In the genomic region with DNA sequence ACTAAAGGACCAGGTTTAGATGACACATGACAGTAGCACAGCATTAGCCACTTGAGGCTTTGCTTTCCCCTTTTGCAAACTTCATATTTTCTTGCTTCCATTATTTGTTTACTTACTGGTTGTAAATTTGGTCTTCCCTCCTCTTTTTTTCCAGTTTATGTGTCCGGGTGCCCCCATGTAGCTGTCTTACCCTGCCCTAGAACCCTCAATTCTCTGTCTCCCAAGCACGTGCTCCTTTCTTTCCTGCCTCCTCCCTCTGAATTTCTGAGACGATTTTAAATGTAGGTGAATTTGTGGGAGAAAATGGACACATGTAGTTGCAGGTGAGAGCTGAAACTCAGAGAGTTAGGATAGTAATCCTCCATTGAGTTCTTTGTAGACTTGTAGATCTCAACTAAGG, we compare ENCODE assay signal across 9 mouse cellular contexts. TPM values are rescaled to one million over a fixed set of nuclear protein-coding genes. Genes with fewer than 3 reads are reported as not detected.
DNase-seq lines count a peak whose midpoint lies in the region; ATAC-seq and TF ChIP-seq lines count a peak whose summit lies in the region.
"Had no signal": no experiment of that assay in that cellular context is flagged by ENCODE, and none has a peak within 500 bp of the region (broad histone marks: within the 10 kb centered on the region; RNA-seq: fewer than 3 reads in every experiment).

No protein-coding gene starts in this region.

- no peaks in the 10 kb centered on the region for H3K9me3 ChIP-seq in hindbrain, embryonic 14.5 days (ENCODE audit: control insufficient read depth, low read length)
- no peaks in the 10 kb centered on the region for H3K9me3 ChIP-seq in midbrain, embryonic 12.5 days

- peaks cover 1% of the 10 kb centered on the region; the same call in 1 of the 2 replicates for H3K36me3 ChIP-seq in kidney, adult 2 months (ENCODE audit: control insufficient read depth, insufficient read depth, low read length)
- 0 out of 2 replicates have a peak, but pooled peaks cover 2% of the 10 kb centered on the region for H3K36me3 ChIP-seq in hindbrain, embryonic 14.5 days (replicated peaks; ENCODE audit: control insufficient read depth, insufficient read depth)
- H3K36me3 ChIP-seq in midbrain, embryonic 12.5 days: 0 out of 2 replicates have a peak, but pooled peaks cover 7% of the 10 kb centered on the region

- peaks cover 7% of the 10 kb centered on the region; the same call in 1 of the 2 replicates for H3K4me1 ChIP-seq in kidney, adult 2 months (ENCODE audit: control insufficient read depth, insufficient read depth, low read length)
- H3K4me1 ChIP-seq in brown adipose tissue, adult 24 weeks (ENCODE audit: control insufficient read depth, insufficient read depth, insufficient read length, low read length): no peaks in the 10 kb centered on the region
- H3K4me1 ChIP-seq in hindbrain, embryonic 14.5 days (replicated peaks; ENCODE audit: control insufficient read depth, insufficient read depth, low read length): 0 out of 2 replicates have a peak, but pooled peaks cover 4% of the 10 kb centered on the region
- 0 out of 2 replicates have a peak, but pooled peaks cover 4% of the 10 kb centered on the region for H3K4me1 ChIP-seq in midbrain, embryonic 12.5 days

- 13% methylated on average over 3 of the region's 3 CpGs for WGBS in kidney, adult 2 months
- 56% methylated on average over 3 of the region's 3 CpGs for WGBS in hindbrain, embryonic 14.5 days
- 64% methylated on average over 3 of the region's 3 CpGs for WGBS in midbrain, embryonic 12.5 days

- no peak overlapping the region; the same call in 1 of the 2 replicates for H3K27ac ChIP-seq in kidney, adult 2 months (ENCODE audit: insufficient read depth, low read depth, low read length)
- no peak overlapping the region for H3K27ac ChIP-seq in brown adipose tissue, adult 24 weeks (replicated peaks; ENCODE audit: low read depth, low read length)
- H3K27ac ChIP-seq in hindbrain, embryonic 14.5 days: no peak overlapping the region
- H3K27ac ChIP-seq in midbrain, embryonic 12.5 days (replicated peaks): no peak overlapping the region

- peak overlapping the region; percentile 64; the same call in 1 of the 2 replicates for H3K9ac ChIP-seq in hindbrain, embryonic 14.5 days
- H3K9ac ChIP-seq in midbrain, embryonic 12.5 days (replicated peaks): no peak overlapping the region

- no peak for TF ChIP-seq POLR2A in kidney, adult 2 months (IDR thresholded peaks at IDR 0.05; ENCODE audit: low read depth, low read length)

- H3K27me3 ChIP-seq in kidney, adult 2 months (replicated peaks; ENCODE audit: control insufficient read depth, insufficient read depth, low read length): no peaks in the 10 kb centered on the region
- H3K27me3 ChIP-seq in hindbrain, embryonic 14.5 days (ENCODE audit: control insufficient read depth, insufficient read depth, low read length): peaks cover 4% of the 10 kb centered on the region; the same call in 1 of the 2 replicates
- peaks cover 18% of the 10 kb centered on the region for H3K27me3 ChIP-seq in midbrain, embryonic 12.5 days

- no peak for TF ChIP-seq CTCF in kidney, adult 2 months (conservative IDR thresholded peaks at IDR 0.05; ENCODE audit: insufficient read depth, insufficient read length, low read depth, low read length)

- peak overlapping the region; percentile 61 for H3K4me2 ChIP-seq in hindbrain, embryonic 14.5 days (replicated peaks)
- peak overlapping the region; percentile 52 for H3K4me2 ChIP-seq in midbrain, embryonic 12.5 days (replicated peaks)

- no peak for DNase-seq in kidney, adult 2 months
- no peak for DNase-seq in kidney, postnatal 36 days
- DNase-seq in hindbrain, embryonic 14.5 days (ENCODE audit: low spot score): no peak
- DNase-seq in thymus, postnatal 4 days: no peak
- no peak for DNase-seq in layer of hippocampus, adult 8-10 months (ENCODE audit: low spot score in 2 of 2)
- DNase-seq in layer of hippocampus, adult 11-12 months (ENCODE audit: low spot score): no peak

- peak overlapping the region; percentile 89; the same call in 1 of the 2 replicates for H3K4me3 ChIP-seq in kidney, adult 2 months (ENCODE audit: insufficient read depth, low read depth, low read length)
- 0 out of 2 replicates have a peak overlapping the region, but pooled peaks have one; percentile 1 for H3K4me3 ChIP-seq in brown adipose tissue, adult 24 weeks (ENCODE audit: insufficient read depth, low read depth, low read length)
- H3K4me3 ChIP-seq in hindbrain, embryonic 14.5 days (replicated peaks; ENCODE audit: low read length): peak overlapping the region; percentile 51
- H3K4me3 ChIP-seq in midbrain, embryonic 12.5 days: peak overlapping the region; percentile 55

- ATAC-seq in hindbrain, embryonic 14.5 days (ENCODE audit: low FRiP score): no peak
- ATAC-seq in midbrain, embryonic 12.5 days (ENCODE audit: low FRiP score, low read depth): no peak

RNA-seq across cellular contexts. Expression of a gene that starts 0.9 kb away (rescaled TPM):
- 3.2 and 3.8 TPM in 2 replicates for polyA plus RNA-seq in kidney, adult 2 months (2012; rRNA removed)
- 1.3 and 2.4 TPM in 2 replicates for polyA plus RNA-seq in brown adipose tissue, adult 24 weeks (2012; ENCODE audit: insufficient read depth, insufficient read length, missing spikeins)
- polyA plus RNA-seq in hindbrain, embryonic 14.5 days (2014; fragmentation: Nextera tagmentation; extraction: Ambion mirVana): 5.3 and 6.1 TPM in 2 replicates
- polyA plus RNA-seq in midbrain, embryonic 12.5 days (2016; fragmentation: Nextera tagmentation; extraction: Ambion mirVana): 12.4 and 13.7 TPM in 2 replicates
- 1 to 10 TPM; 5.7 to 8.8 (median 7.3) TPM for total RNA-seq in layer of hippocampus, adult 8-10 months (2022)

RNA-seq across cellular contexts. Expression of a gene that starts 16.3 kb away (rescaled TPM):
- polyA plus RNA-seq in kidney, adult 2 months (2012; rRNA removed): 0.87 and 1.9 TPM in 2 replicates
- 0.95 and 5.3 TPM in 2 replicates for polyA plus RNA-seq in brown adipose tissue, adult 24 weeks (2012; ENCODE audit: insufficient read depth, insufficient read length, missing spikeins)
- polyA plus RNA-seq in hindbrain, embryonic 14.5 days (2014; fragmentation: Nextera tagmentation; extraction: Ambion mirVana): not detected in 2 replicates
- not detected in 2 replicates for polyA plus RNA-seq in midbrain, embryonic 12.5 days (2016; fragmentation: Nextera tagmentation; extraction: Ambion mirVana)
- 1 to 10 TPM; 1.5 to 4.2 (median 2.6) TPM for total RNA-seq in layer of hippocampus, adult 8-10 months (2022)
- polyA plus RNA-seq: Patski had no signal

RNA-seq across cellular contexts. Expression of a gene that starts 47.3 kb away (rescaled TPM):
- 5.8 and 6.0 TPM in 2 replicates for polyA plus RNA-seq in kidney, adult 2 months (2012; rRNA removed)
- polyA plus RNA-seq in brown adipose tissue, adult 24 weeks (2012; ENCODE audit: insufficient read depth, insufficient read length, missing spikeins): 5.1 and 5.9 TPM in 2 replicates
- polyA plus RNA-seq in hindbrain, embryonic 14.5 days (2014; fragmentation: Nextera tagmentation; extraction: Ambion mirVana): 0.29 and 0.56 TPM in 2 replicates
- polyA plus RNA-seq in midbrain, embryonic 12.5 days (2016; fragmentation: Nextera tagmentation; extraction: Ambion mirVana): 0.51 and 0.90 TPM in 2 replicates
- total RNA-seq in layer of hippocampus, adult 8-10 months (2022): 1 to 10 TPM; 3.0 to 6.1 (median 5.0) TPM

Comparison
In these comparisons a context has a peak if more than half of its experiments do, and no peak if none do; other contexts are left out.
1. H3K4me3 ChIP-seq: peak in every context shown above with its lines; median percentile 89 in kidney, adult 2 months; 55 in midbrain, embryonic 12.5 days; 51 in hindbrain, embryonic 14.5 days; 1 in brown adipose tissue, adult 24 weeks.